8 mouse cellular contexts compared by ENCODE assay signal in genomic region chr1:40266431-40267260, GRCm38 (mm10). TPM values are rescaled to one million over a fixed set of nuclear protein-coding genes. Genes with fewer than 3 reads are reported as not detected.
DNase-seq lines count a peak whose midpoint lies in the region; ATAC-seq lines count a peak whose summit lies in the region.

No protein-coding gene starts in this region.

- H3K9ac ChIP-seq in forebrain, embryonic 15.5 days (replicated peaks): peak overlapping the region; percentile 52

- peak overlapping the region; percentile 45 for H3K4me3 ChIP-seq in forebrain, embryonic 15.5 days

- intact Hi-C loops in heart, postnatal 14 days (cut with DNase I): loop anchor here (5.0 kb wide), 2 partner anchors 94 to 149 kb away; no protein-coding TSS in a partner anchor

- DNase-seq in Muller cell, postnatal 12 days (ENCODE audit: inconsistent ontology term): peak; percentile 91
- DNase-seq in cerebellum, adult 18-20 months: peak; percentile 70 to 74
- peak; percentile 92 for DNase-seq in heart, postnatal 14 days
- peak; percentile 37 to 63 for DNase-seq in layer of hippocampus, adult 18-20 months (ENCODE audit: low spot score in 2 of 2)
- peak; percentile 82 to 85 for DNase-seq in lung, adult 18-20 months
- peak; percentile 82 for DNase-seq in ovary, postnatal 14 days (ENCODE audit: low spot score)
- peak; percentile 76 to 84 for DNase-seq in urinary bladder, adult 18-20 months (ENCODE audit: low spot score in 2 of 2)

- 2% methylated on average over 36 of the region's 36 CpGs for WGBS in forebrain, embryonic 15.5 days

- H3K4me2 ChIP-seq in forebrain, embryonic 15.5 days (replicated peaks): peak overlapping the region; percentile 90

- no peaks in the 10 kb centered on the region for H3K27me3 ChIP-seq in forebrain, embryonic 15.5 days

- peak; percentile 89 for ATAC-seq in forebrain, embryonic 15.5 days (replicated peaks)

- H3K27ac ChIP-seq in forebrain, embryonic 15.5 days (replicated peaks): no peak overlapping the region

- H3K4me1 ChIP-seq in forebrain, embryonic 15.5 days: peaks cover 9% of the 10 kb centered on the region

- no peaks in the 10 kb centered on the region for H3K36me3 ChIP-seq in forebrain, embryonic 15.5 days

- H3K9me3 ChIP-seq in forebrain, embryonic 15.5 days: no peaks in the 10 kb centered on the region

RNA-seq across cellular contexts. Expression of gene Il1r1, which starts 41.8 kb away (rescaled TPM):
- 0.56 and 1.1 TPM in 2 replicates for polyA plus RNA-seq in forebrain, embryonic 15.5 days (2015; fragmentation: Nextera tagmentation; extraction: Ambion mirVana)
- total RNA-seq in heart, postnatal 14 days (2021): 1 to 10 TPM; 6.9 to 7.4 TPM
- total RNA-seq in layer of hippocampus, adult 18-20 months (2021): 1 to 10 TPM; 8.2 to 8.5 TPM

RNA-seq across cellular contexts. Expression of gene Il1rl2, which starts 57.8 kb away (rescaled TPM):
- 0.80 and 1.1 TPM in 2 replicates for polyA plus RNA-seq in forebrain, embryonic 15.5 days (2015; fragmentation: Nextera tagmentation; extraction: Ambion mirVana)
- total RNA-seq in heart, postnatal 14 days (2021): 1 to 10 TPM; 3.8 to 4.9 TPM
- under 1 TPM; 0.22 to 0.38 TPM for total RNA-seq in layer of hippocampus, adult 18-20 months (2021)
